Mouse (Mus musculus) embryonic facial prominence, embryonic 14.5 days (tissue): Measurements from ENCODE around the gene Eef2k. TPM values are rescaled to one million over a fixed set of nuclear protein-coding genes. Genes with fewer than 3 reads are reported as not detected.

Experiments
- ATAC-seq: fragments of 200-750 bp; cut with Nextera tagmentation; 2 replicates; pipeline ENCODE4 v1.8.0; 2017; ENCODE audit warnings: low read depth, moderate number of reproducible peaks, moderate TSS enrichment
- DNase-seq: peaks from one replicate; pipeline ENCODE4 v3.0.0-alpha.2; 2015; ENCODE audit warnings: low spot score
- H3K27ac ChIP-seq: fragments of 300-500 bp; sonication (generic); replicated peaks from 2 replicates; pipeline ENCODE4 v1.5.1; 2014; ENCODE audit warnings: low read depth, mild to moderate bottlenecking, low read length, moderate library complexity
- H3K27me3 ChIP-seq: fragments of 300-500 bp; sonication (generic); replicated peaks from 2 replicates; pipeline ENCODE4 v1.6.1; 2014; ENCODE audit warnings: low read length; ENCODE audit not compliant: control insufficient read depth, insufficient read depth
- H3K36me3 ChIP-seq: fragments of 300-500 bp; sonication (generic); 2 replicates; pipeline ENCODE4 v1.6.1; 2014; ENCODE audit warnings: low read length, mixed read lengths; ENCODE audit not compliant: control insufficient read depth, insufficient read depth
- H3K4me1 ChIP-seq: fragments of 300-500 bp; sonication (generic); 2 replicates; pipeline ENCODE4 v1.6.1; 2014; ENCODE audit warnings: antibody characterized with exemption, low read length; ENCODE audit not compliant: control insufficient read depth, insufficient read depth
- H3K4me2 ChIP-seq: fragments of 300-500 bp; sonication (generic); 2 replicates; pipeline ENCODE4 v1.6.1; 2014; ENCODE audit warnings: low read depth, mild to moderate bottlenecking, low read length, moderate library complexity, mixed read lengths
- H3K4me3 ChIP-seq: fragments of 300-500 bp; sonication (generic); 2 replicates; pipeline ENCODE4 v1.5.1; 2014; ENCODE audit warnings: low read depth, mild to moderate bottlenecking, low read length
- H3K9ac ChIP-seq: fragments of 300-500 bp; sonication (generic); 2 replicates; pipeline ENCODE4 v1.6.1; 2014; ENCODE audit warnings: low read depth, mild to moderate bottlenecking, low read length, moderate library complexity, mixed read lengths
- H3K9me3 ChIP-seq: fragments of 300-500 bp; sonication (generic); 2 replicates; pipeline ENCODE4 v1.6.1; 2016; ENCODE audit warnings: low read length; ENCODE audit not compliant: control insufficient read depth
- WGBS: fragments of 180-500 bp; shearing (Covaris S2); extraction: QIAGEN DNeasy Blood & Tissue Kit; methylation state at CpG from one replicate; pipeline ENCODE4 v1.1.7; 2014; 5-methylcytosine and 5-hydroxymethylcytosine counted together
- polyA plus RNA-seq: library from polyadenylated mRNA; unstranded; fragments of >200 nt; fragmentation: Nextera tagmentation; extraction: Ambion mirVana; gene quantifications from 2 replicates; pipeline ENCODE4 v1.2.1, GENCODE M21; 2014

Eef2k gene
- polyA plus RNA-seq, 1 experiment from 2014 or later: 19.6 TPM

- 7% methylated on average over 10 of the region's 10 CpGs for WGBS
- 0 out of 2 replicates have a peak, but pooled peaks cover 7% of the 10 kb centered on the region for H3K4me1 ChIP-seq
- H3K9me3 ChIP-seq: no peaks in the 10 kb centered on the region
- H3K36me3 ChIP-seq: no peaks in the 10 kb centered on the region
- peak; percentile 90 for DNase-seq
- H3K4me2 ChIP-seq: peak overlapping the region; percentile 70
- peak; percentile 60 for ATAC-seq
- H3K27me3 ChIP-seq: no peaks in the 10 kb centered on the region
- H3K4me3 ChIP-seq: peak overlapping the region; percentile 97
- H3K27ac ChIP-seq: no peak overlapping the region
- H3K9ac ChIP-seq: peak overlapping the region; percentile 92
These were observed 75.9 kb downstream of the Eef2k start for GRCm38 (mm10) chr7:120918526-120918962.

DNA sequence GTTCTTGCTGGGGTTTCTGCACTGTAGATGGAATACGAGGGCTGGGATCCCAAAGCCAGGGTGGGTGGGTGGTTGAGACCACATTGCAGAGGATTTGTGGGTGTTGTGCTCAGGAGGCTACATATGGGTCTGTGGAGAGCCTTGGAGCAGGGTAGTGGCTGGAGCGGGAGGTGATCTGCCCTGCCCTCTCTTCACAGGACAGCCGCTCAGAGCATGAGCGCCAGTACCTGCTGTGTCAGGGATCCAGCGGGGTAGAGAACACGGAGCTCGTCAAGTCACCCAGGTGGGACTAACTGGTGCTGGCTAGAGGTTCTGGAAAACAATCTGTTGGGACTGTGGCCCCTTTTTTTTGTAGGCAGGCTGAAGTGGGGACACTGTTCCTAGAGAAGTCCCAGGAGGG lies 90.5 kb downstream of the Eef2k start:
- H3K4me1 ChIP-seq: no peaks in the 10 kb centered on the region
- DNase-seq (no peak), ATAC-seq (0 out of 2 replicates have a peak, but pooled peaks have one; percentile 21)
- no peaks in the 10 kb centered on the region for H3K9me3 ChIP-seq
- no peak overlapping the region for H3K4me3 ChIP-seq
- H3K4me2 ChIP-seq: no peak overlapping the region
- H3K9ac ChIP-seq: no peak overlapping the region
- peaks cover 94% of the 10 kb centered on the region for H3K36me3 ChIP-seq
- H3K27ac ChIP-seq: no peak overlapping the region
- WGBS: 93% methylated on average over 7 of the region's 7 CpGs
- H3K27me3 ChIP-seq: no peaks in the 10 kb centered on the region

DNA sequence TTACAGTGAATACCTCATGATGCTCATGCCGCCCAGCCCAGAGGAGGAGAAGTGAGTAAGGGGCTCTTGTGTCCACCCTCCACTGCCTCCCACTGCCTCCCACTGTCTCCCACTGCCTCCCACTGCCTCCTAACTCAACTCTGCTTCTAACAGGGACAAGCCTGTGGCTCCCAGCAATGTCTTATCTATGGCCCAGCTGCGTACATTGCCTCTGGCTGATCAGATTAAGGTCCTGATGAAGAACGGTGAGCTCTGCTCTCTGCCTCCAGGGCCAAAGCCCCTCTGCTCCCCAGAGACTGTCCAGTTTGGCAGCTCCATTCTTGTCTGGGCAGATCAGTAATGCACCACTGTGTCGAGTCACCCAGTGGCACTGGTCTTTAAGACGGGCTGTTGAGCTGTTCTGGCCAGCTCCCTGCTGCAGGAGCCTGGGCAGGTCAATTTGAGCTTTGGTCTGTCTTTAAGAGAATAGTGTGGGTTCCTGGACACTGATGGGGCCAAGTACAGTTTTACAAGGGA lies 91.1 kb downstream of the Eef2k start:
- Histone ChIP-seq H3K27ac (no peak overlapping the region), H3K4me2 (no peak overlapping the region), H3K27me3 (no peaks in the 10 kb centered on the region), H3K9me3 (no peaks in the 10 kb centered on the region), H3K36me3 (peaks cover 94% of the 10 kb centered on the region), H3K4me3 (no peak overlapping the region), H3K9ac (no peak overlapping the region), H3K4me1 (no peaks in the 10 kb centered on the region)
- DNase-seq: no peak
- WGBS: 88% methylated on average over 4 of the region's 5 CpGs
- ATAC-seq: no peak

DNA sequence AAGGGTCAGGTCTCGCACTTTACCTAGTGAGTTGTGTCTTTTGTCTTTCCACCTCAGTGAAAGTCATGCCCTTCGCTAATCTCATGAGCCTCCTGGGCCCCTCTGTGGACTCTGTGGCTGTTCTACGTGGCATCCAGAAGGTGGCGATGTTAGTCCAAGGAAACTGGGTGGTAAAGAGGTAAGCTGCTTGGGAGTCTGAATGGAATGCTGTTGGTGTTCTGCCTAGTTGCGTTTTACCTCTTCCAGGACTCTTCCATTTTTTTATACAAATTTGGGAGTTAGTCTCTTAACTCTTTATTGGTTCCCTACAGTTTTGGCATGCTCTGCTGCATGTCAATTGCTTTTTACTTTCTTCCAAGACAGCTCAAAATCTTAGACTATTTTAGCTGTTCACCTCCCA lies 92.1 kb downstream of the Eef2k start:
- ATAC-seq (0 out of 2 replicates have a peak, but pooled peaks have one; percentile 39), DNase-seq (peak; percentile 75)
- WGBS: 33% methylated on average over 5 of the region's 5 CpGs

GRCm38 (mm10) chr7:120936522-120936921 lies 93.9 kb downstream of the Eef2k start:
- no peaks in the 10 kb centered on the region for H3K9me3 ChIP-seq
- H3K9ac ChIP-seq: no peak overlapping the region
- no peaks in the 10 kb centered on the region for H3K4me1 ChIP-seq
- H3K36me3 ChIP-seq: peaks cover 95% of the 10 kb centered on the region
- ATAC-seq: no peak
- H3K4me2 ChIP-seq: no peak overlapping the region
- H3K4me3 ChIP-seq: no peak overlapping the region
- H3K27ac ChIP-seq: no peak overlapping the region
- no peaks in the 10 kb centered on the region for H3K27me3 ChIP-seq
- no peak for DNase-seq
- 78% methylated on average over 4 of the region's 4 CpGs for WGBS

More for the DNA sequence above, 92.1 kb downstream of the Eef2k start:
- Histone ChIP-seq H3K27me3 (no peaks in the 10 kb centered on the region), H3K36me3 (peaks cover 94% of the 10 kb centered on the region), H3K27ac (no peak overlapping the region), H3K9ac (no peak overlapping the region), H3K4me3 (no peak overlapping the region), H3K9me3 (no peaks in the 10 kb centered on the region), H3K4me1 (no peaks in the 10 kb centered on the region), H3K4me2 (no peak overlapping the region)

- Histone ChIP-seq H3K27me3 (no peaks in the 10 kb centered on the region), H3K27ac (no peak overlapping the region), H3K4me3 (no peak overlapping the region), H3K4me2 (no peak overlapping the region), H3K36me3 (peaks cover 95% of the 10 kb centered on the region), H3K9me3 (no peaks in the 10 kb centered on the region), H3K4me1 (no peaks in the 10 kb centered on the region), H3K9ac (no peak overlapping the region)
- WGBS: 82% methylated on average over 9 of the region's 9 CpGs
- no peak for ATAC-seq
- DNase-seq: no peak
These were observed 95.6 kb downstream of the Eef2k start for GRCm38 (mm10) chr7:120938206-120938605.

DNA sequence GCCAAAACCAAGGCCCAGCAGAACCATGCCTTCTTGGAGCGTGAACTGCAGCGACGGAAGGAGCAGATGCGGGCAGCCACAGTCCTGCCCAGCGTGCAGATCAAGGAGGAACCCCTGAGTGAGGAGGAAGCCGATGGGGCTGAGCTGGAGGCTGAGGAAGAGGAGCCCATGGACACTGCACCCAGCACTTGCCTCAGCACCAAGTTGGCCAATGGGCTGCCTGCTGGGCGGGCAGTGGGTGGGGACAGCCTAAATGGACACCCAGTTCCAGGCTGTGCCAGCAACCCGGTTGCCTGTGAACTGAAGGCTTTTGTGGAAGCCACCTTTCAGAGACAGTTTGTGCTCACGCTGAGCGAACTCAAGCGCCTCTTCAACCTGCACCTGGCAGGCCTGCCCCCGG lies 97.7 kb downstream of the Eef2k start:
- no peak overlapping the region for H3K4me3 ChIP-seq
- ATAC-seq (no peak), DNase-seq (no peak)
- 88% methylated on average over 11 of the region's 12 CpGs for WGBS
- no peaks in the 10 kb centered on the region for H3K4me1 ChIP-seq
- no peak overlapping the region for H3K4me2 ChIP-seq
- H3K9me3 ChIP-seq: no peaks in the 10 kb centered on the region
- H3K27ac ChIP-seq: no peak overlapping the region
- no peak overlapping the region for H3K9ac ChIP-seq
- peaks cover 93% of the 10 kb centered on the region for H3K36me3 ChIP-seq
- no peaks in the 10 kb centered on the region for H3K27me3 ChIP-seq

DNA sequence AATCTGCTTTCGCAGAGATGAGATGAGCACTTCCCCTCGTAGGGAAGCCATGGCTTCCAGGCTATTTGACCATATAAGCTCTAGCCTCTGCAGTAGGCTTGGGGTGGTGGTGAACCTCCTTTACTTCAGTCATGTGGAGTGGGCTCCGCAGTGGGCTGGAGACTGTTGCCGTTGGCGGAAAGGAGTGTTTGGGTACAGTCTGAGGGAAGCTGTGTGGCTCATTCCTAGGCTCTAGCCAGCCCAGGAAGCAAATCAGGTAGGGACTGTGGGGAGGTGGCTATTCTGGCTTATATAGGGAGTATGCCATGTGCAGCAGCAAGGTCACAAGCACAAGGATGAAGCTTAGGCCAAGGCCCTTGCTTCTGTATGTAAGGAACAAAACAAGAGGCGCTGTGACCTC lies 98.6 kb downstream of the Eef2k start:
- Histone ChIP-seq H3K4me2 (no peak overlapping the region), H3K36me3 (peaks cover 92% of the 10 kb centered on the region), H3K27ac (no peak overlapping the region), H3K4me1 (no peaks in the 10 kb centered on the region), H3K4me3 (no peak overlapping the region), H3K9ac (no peak overlapping the region), H3K27me3 (no peaks in the 10 kb centered on the region), H3K9me3 (no peaks in the 10 kb centered on the region)
- ATAC-seq (no peak), DNase-seq (no peak)
- 94% methylated on average over 6 of the region's 6 CpGs for WGBS

DNA sequence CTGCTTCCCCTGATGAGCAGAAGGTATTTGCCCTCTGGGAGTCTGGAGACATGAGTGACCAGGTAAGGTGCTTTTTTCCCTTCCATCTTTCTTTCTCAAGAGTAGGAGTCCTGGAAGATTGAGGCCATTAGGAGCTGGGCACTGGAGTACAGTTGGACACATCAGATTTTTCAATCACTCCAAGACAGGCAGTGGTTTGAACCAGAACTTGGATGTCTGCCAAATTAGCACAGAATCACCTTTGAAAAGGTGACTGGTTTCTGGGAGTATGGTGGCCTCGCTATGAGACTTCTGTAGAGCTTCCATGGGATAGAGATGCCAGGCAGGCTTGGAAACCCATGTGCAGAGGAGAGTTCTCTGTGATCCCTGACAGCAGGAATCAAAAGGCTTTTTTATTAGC lies 99.9 kb downstream of the Eef2k start:
- WGBS: 81% methylated on average over 1 of the region's 1 CpGs
- Histone ChIP-seq H3K4me3 (no peak overlapping the region), H3K9me3 (no peaks in the 10 kb centered on the region), H3K4me2 (no peak overlapping the region), H3K27ac (no peak overlapping the region), H3K36me3 (peaks cover 84% of the 10 kb centered on the region), H3K4me1 (no peaks in the 10 kb centered on the region), H3K27me3 (no peaks in the 10 kb centered on the region), H3K9ac (no peak overlapping the region)
- no peak for ATAC-seq
- DNase-seq: no peak
